Mouse (Mus musculus): ENCODE measurements around the gene Rbm8a. TPM values are rescaled to one million over a fixed set of nuclear protein-coding genes. Genes with fewer than 3 reads are reported as not detected.
"Not testable (repeated sequence)": the region's sequence is repeated elsewhere in the genome, so short reads cannot be mapped to it uniquely, and the experiment has no call there.

Rbm8a gene
- total RNA-seq, 2 experiments from 2014 or later, result 37.6 to 38.5 TPM

GRCm38 (mm10) chr3:96596855-96597254 lies 32.9 kb upstream of the Rbm8a start:
- peak overlapping the region; percentile 96 for H3K27ac ChIP-seq
- TF ChIP-seq CTCF (IDR thresholded peaks at IDR 0.05), result no peak
- intact Hi-C loops (cut with DNase I), result loop anchor here (5.0 kb wide), 1 partner anchor 320 kb away; no protein-coding TSS in a partner anchor
- peak in 1 of 2 experiments; percentile 57 for DNase-seq (ENCODE audit: extremely low spot score in 1 of 2, low spot score in 2 of 2)
- H3K4me3 ChIP-seq, result peak overlapping the region; percentile 77

- intact Hi-C loops (cut with DNase I), result loop anchor here (5.0 kb wide), 1 partner anchor 320 kb away; no protein-coding TSS in a partner anchor
- TF ChIP-seq CTCF (IDR thresholded peaks at IDR 0.05), result no peak
- Histone ChIP-seq H3K4me3 (peak overlapping the region; percentile 77), H3K27ac (peak overlapping the region; percentile 96)
- DNase-seq (ENCODE audit: extremely low spot score in 1 of 2, low spot score in 2 of 2), result peak in 1 of 2 experiments; percentile 39
Observed at GRCm38 (mm10) chr3:96597435-96597891, 32.3 kb upstream of the Rbm8a start.

GRCm38 (mm10) chr3:96598156-96599068 lies 31.3 kb upstream of the Rbm8a start:
- Histone ChIP-seq H3K27ac (peak overlapping the region; percentile 96), H3K4me3 (peak overlapping the region; percentile 77)
- TF ChIP-seq CTCF (IDR thresholded peaks at IDR 0.05), result no peak
- intact Hi-C loops (cut with DNase I), result loop anchor here (5.0 kb wide), 1 partner anchor 321 kb away; no protein-coding TSS in a partner anchor
- peak; percentile 64 to 65 for DNase-seq (ENCODE audit: extremely low spot score in 1 of 2, low spot score in 2 of 2)

GRCm38 (mm10) chr3:96599069-96599393 lies 30.7 kb upstream of the Rbm8a start:
- peak overlapping the region; percentile 96 for H3K27ac ChIP-seq
- no peak for TF ChIP-seq CTCF (IDR thresholded peaks at IDR 0.05)
- H3K4me3 ChIP-seq, result peak overlapping the region; percentile 77
- intact Hi-C loops (cut with DNase I), result loop anchor here (5.0 kb wide), 1 partner anchor 322 kb away; no protein-coding TSS in a partner anchor
- no peak for DNase-seq (ENCODE audit: extremely low spot score in 1 of 2, low spot score in 2 of 2)

- peak overlapping the region; percentile 96; the same call in 1 of the 2 replicates for H3K27ac ChIP-seq
- intact Hi-C loops (cut with DNase I), result loop anchor here (5.0 kb wide), 1 partner anchor 322 kb away; no protein-coding TSS in a partner anchor
- TF ChIP-seq CTCF (IDR thresholded peaks at IDR 0.05), result no peak
- peak overlapping the region; percentile 77 for H3K4me3 ChIP-seq
- no peak for DNase-seq (ENCODE audit: extremely low spot score in 1 of 2, low spot score in 2 of 2)
Observed at GRCm38 (mm10) chr3:96599411-96599810, 30.3 kb upstream of the Rbm8a start.

- H3K4me3 ChIP-seq, result peak within 1 kb of the TSS; percentile 75
- intact Hi-C loops (cut with DNase I), result no loop called here
- peak; percentile 89 to 93 for DNase-seq (ENCODE audit: extremely low spot score in 1 of 2, low spot score in 2 of 2)
- peak within 1 kb of the TSS; percentile 85 for H3K27ac ChIP-seq
- no peak for TF ChIP-seq CTCF (IDR thresholded peaks at IDR 0.05)
Observed at GRCm38 (mm10) chr3:96600639-96601250, 29.0 kb upstream of the Rbm8a start, which contains the start of gene Lix1l. Gene Lix1l (plus strand): TSS chr3:96601149.

- peak; percentile 61 to 64 for DNase-seq (ENCODE audit: extremely low spot score in 1 of 2, low spot score in 2 of 2)
- intact Hi-C loops (cut with DNase I), result no loop called here
- no peak for TF ChIP-seq CTCF (IDR thresholded peaks at IDR 0.05)
- peak overlapping the region; percentile 85 for H3K27ac ChIP-seq
- peak overlapping the region; percentile 75 for H3K4me3 ChIP-seq
Observed at GRCm38 (mm10) chr3:96601251-96601787, 28.4 kb upstream of the Rbm8a start.

GRCm38 (mm10) chr3:96601941-96602703 lies 27.6 kb upstream of the Rbm8a start:
- Histone ChIP-seq H3K4me3 (peak overlapping the region; percentile 75), H3K27ac (peak overlapping the region; percentile 85)
- no peak for TF ChIP-seq CTCF (IDR thresholded peaks at IDR 0.05)
- intact Hi-C loops (cut with DNase I), result loop anchor here (2.0 kb wide), 1 partner anchor 27 kb away; the partner anchor contains the start of gene Rbm8a
- DNase-seq (ENCODE audit: extremely low spot score in 1 of 2, low spot score in 2 of 2), result peak in 1 of 2 experiments; percentile 24

GRCm38 (mm10) chr3:96602704-96603084 lies 27.0 kb upstream of the Rbm8a start:
- peak overlapping the region; percentile 85; the same call in 1 of the 2 replicates for H3K27ac ChIP-seq
- intact Hi-C loops (cut with DNase I), result loop anchor here (2.0 kb wide), 1 partner anchor 26 kb away; the partner anchor contains the start of gene Rbm8a
- TF ChIP-seq CTCF (IDR thresholded peaks at IDR 0.05), result no peak
- peak overlapping the region; percentile 75 for H3K4me3 ChIP-seq
- DNase-seq (ENCODE audit: extremely low spot score in 1 of 2, low spot score in 2 of 2), result no peak

GRCm38 (mm10) chr3:96603311-96603710 lies 26.4 kb upstream of the Rbm8a start:
- intact Hi-C loops (cut with DNase I), result loop anchor here (2.0 kb wide), 1 partner anchor 25 kb away; the partner anchor contains the start of gene Rbm8a
- no peak overlapping the region for H3K27ac ChIP-seq
- TF ChIP-seq CTCF (IDR thresholded peaks at IDR 0.05), result no peak
- peak overlapping the region; percentile 75; the same call in 1 of the 2 replicates for H3K4me3 ChIP-seq
- DNase-seq (ENCODE audit: extremely low spot score in 1 of 2, low spot score in 2 of 2), result no peak

- intact Hi-C loops (cut with DNase I); DNase-seq (ENCODE audit: extremely low spot score in 1 of 2, low spot score in 2 of 2); H3K27ac ChIP-seq: not testable (repeated sequence)
Observed at GRCm38 (mm10) chr3:96606007-96606406, 23.7 kb upstream of the Rbm8a start.

More at GRCm38 (mm10) chr3:96606007-96606406, 23.7 kb upstream of the Rbm8a start:
- not testable (repeated sequence) for H3K4me3 ChIP-seq

Measured in left cerebral cortex, adult 2 months (tissue).